Mouse (Mus musculus) heart, adult 2 months (tissue): ENCODE measurements at regions not wholly inside any gene's neighbourhood (a gene's known extent, or its start where the extent isn't known, plus 50 kb on each side); places are given as distances from the start of the nearest gene placed in this dataset.
A peak's percentile ranks its signal among the peaks of the same experiment; 100 is the strongest.

Experiments
- DNase-seq, 2 experiments: peaks; one replicate each; pipeline ENCODE4 v3.0.0; 2021
- H3K27ac ChIP-seq: fragments of 200-600 bp; 2 replicates; pipeline ENCODE4 v1.8.1; 2022
- H3K27me3 ChIP-seq: fragments of 200-500 bp; 2 replicates; pipeline ENCODE4 v1.6.1; 2012; ENCODE audit warnings: mild to moderate bottlenecking, low read length, inconsistent platforms, mixed read lengths; ENCODE audit not compliant: control insufficient read depth, insufficient read depth
- H3K36me3 ChIP-seq: fragments of 200-500 bp; 2 replicates; pipeline ENCODE4 v1.6.1; 2012; ENCODE audit warnings: low read length, inconsistent platforms; ENCODE audit not compliant: control insufficient read depth, insufficient read depth
- H3K4me1 ChIP-seq: fragments of 200-500 bp; 2 replicates; pipeline ENCODE4 v1.6.1; 2011; ENCODE audit warnings: low read length; ENCODE audit not compliant: control insufficient read depth, insufficient read depth
- H3K4me3 ChIP-seq: fragments of 200-600 bp; 2 replicates; pipeline ENCODE4 v1.8.1; 2022
- H3K79me2 ChIP-seq: fragments of 200-500 bp; replicated peaks from 2 replicates; pipeline ENCODE4 v1.6.1; 2012; ENCODE audit warnings: mild to moderate bottlenecking, inconsistent platforms, low read length, moderate library complexity, mixed read lengths; ENCODE audit not compliant: control insufficient read depth, insufficient read depth
- H3K9ac ChIP-seq: fragments of 200-500 bp; 2 replicates; pipeline ENCODE4 v1.6.1; 2012; ENCODE audit warnings: low read depth, mild to moderate bottlenecking, control low read depth, inconsistent platforms, low read length, mixed read lengths
- CTCF ChIP-seq: fragments of 200-600 bp; IDR thresholded peaks from 2 replicates; pipeline ENCODE4 v1.8.1; 2022; ENCODE audit warnings: antibody characterized with exemption, mild to moderate bottlenecking, moderate library complexity
- EP300 ChIP-seq: fragments of 200-500 bp; IDR thresholded peaks from 2 replicates; pipeline ENCODE4 v1.6.1; 2011; ENCODE audit warnings: low read depth, low read length, control low read depth; ENCODE audit not compliant: insufficient read depth
- POLR2A ChIP-seq: fragments of 200-500 bp; IDR thresholded peaks from 2 replicates; pipeline ENCODE4 v1.6.1; 2011; ENCODE audit warnings: mild to moderate bottlenecking, low read depth, low read length, control low read depth; ENCODE audit not compliant: insufficient read depth
- WGBS: fragments of 180-500 bp; shearing (Covaris S2); methylation state at CpG from one replicate; pipeline ENCODE4 v1.1.7; 2018; 5-methylcytosine and 5-hydroxymethylcytosine counted together
- intact Hi-C: fragments of 180-260 bp; cut with DNase I; formaldehyde crosslinking; loops from one replicate; pipeline ENCODE4 v1.15.1; 2025

- no peaks in the 10 kb centered on the region for H3K79me2 ChIP-seq
- no peak overlapping the region for H3K9ac ChIP-seq
- TF ChIP-seq EP300, result no peak
- no peak for TF ChIP-seq CTCF
- no peak for TF ChIP-seq POLR2A
- intact Hi-C loops, result no loop called here
- no peaks in the 10 kb centered on the region for H3K27me3 ChIP-seq
- peak overlapping the region; percentile 40 for H3K27ac ChIP-seq
- no peak overlapping the region for H3K4me3 ChIP-seq
- peaks cover 4% of the 10 kb centered on the region for H3K4me1 ChIP-seq
- 91% methylated on average over 16 of the region's 16 CpGs for WGBS
- no peaks in the 10 kb centered on the region for H3K36me3 ChIP-seq
- peak in 1 of 2 experiments; percentile 73 for DNase-seq
These were observed 68.3 kb downstream of the Zfp36l2 start for GRCm38 (mm10) chr17:84119221-84120017.

DNA sequence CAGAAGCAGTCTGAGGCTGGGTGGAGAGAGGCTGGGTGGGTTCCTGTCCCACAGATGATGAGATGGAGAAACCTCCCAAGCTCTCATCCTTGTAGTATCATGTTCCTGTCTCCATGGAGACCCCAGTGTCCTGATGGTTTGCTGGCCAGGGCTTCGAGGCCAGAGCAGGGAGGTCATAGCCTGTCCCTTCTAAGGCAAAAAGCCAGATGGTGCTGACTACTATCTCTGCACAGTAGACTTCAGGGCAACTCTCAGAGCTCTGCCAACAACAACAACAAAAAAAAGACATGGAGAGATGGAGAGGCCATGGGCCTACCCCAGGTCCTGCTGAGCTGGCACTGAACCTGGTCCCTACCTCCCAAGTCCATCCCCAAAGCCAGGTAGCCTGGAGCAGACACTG lies 69.0 kb downstream of the Zfp36l2 start:
- Histone ChIP-seq H3K36me3 (no peaks in the 10 kb centered on the region), H3K79me2 (no peaks in the 10 kb centered on the region), H3K4me3 (no peak overlapping the region), H3K27me3 (no peaks in the 10 kb centered on the region), H3K4me1 (peaks cover 7% of the 10 kb centered on the region), H3K27ac (peak overlapping the region; percentile 40), H3K9ac (no peak overlapping the region)
- WGBS, result 56% methylated on average over 1 of the region's 1 CpGs
- DNase-seq, result no peak
- no peak for TF ChIP-seq EP300
- TF ChIP-seq POLR2A, result no peak
- TF ChIP-seq CTCF, result no peak
- intact Hi-C loops, result no loop called here

- 83% methylated on average over 4 of the region's 4 CpGs for whole genome bisulfite sequencing
- intact Hi-C loops, result no loop called here
- TF ChIP-seq CTCF, result no peak
- no peak for TF ChIP-seq EP300
- no peak for TF ChIP-seq POLR2A
- no peaks in the 10 kb centered on the region for H3K79me2 ChIP-seq
- peak in 1 of 2 experiments; percentile 68 for DNase-seq
- H3K36me3 ChIP-seq, result no peaks in the 10 kb centered on the region
- H3K27me3 ChIP-seq, result no peaks in the 10 kb centered on the region
- peak overlapping the region; percentile 40 for H3K27ac ChIP-seq
- no peak overlapping the region for H3K4me3 ChIP-seq
- H3K9ac ChIP-seq, result no peak overlapping the region
- peaks cover 7% of the 10 kb centered on the region for H3K4me1 ChIP-seq
These were observed 69.5 kb downstream of the Zfp36l2 start for GRCm38 (mm10) chr17:84118271-84118670.

GRCm38 (mm10) chr17:84117756-84118155 lies 70.0 kb downstream of the Zfp36l2 start:
- 45% methylated on average over 1 of the region's 1 CpGs for WGBS
- H3K9ac ChIP-seq, result no peak overlapping the region
- no peaks in the 10 kb centered on the region for H3K79me2 ChIP-seq
- TF ChIP-seq CTCF, result no peak
- no peak for TF ChIP-seq EP300
- no peak for TF ChIP-seq POLR2A
- DNase-seq, result peak in 1 of 2 experiments; percentile 59
- H3K36me3 ChIP-seq, result no peaks in the 10 kb centered on the region
- no peaks in the 10 kb centered on the region for H3K27me3 ChIP-seq
- intact Hi-C loops, result no loop called here
- H3K4me1 ChIP-seq, result peaks cover 9% of the 10 kb centered on the region
- H3K27ac ChIP-seq, result no peak overlapping the region; the same call in 1 of the 2 replicates
- H3K4me3 ChIP-seq, result no peak overlapping the region

- Histone ChIP-seq H3K36me3 (no peaks in the 10 kb centered on the region), H3K9ac (no peak overlapping the region), H3K4me1 (peaks cover 18% of the 10 kb centered on the region), H3K27ac (no peak overlapping the region; the same call in 1 of the 2 replicates), H3K4me3 (no peak overlapping the region), H3K79me2 (no peaks in the 10 kb centered on the region), H3K27me3 (no peaks in the 10 kb centered on the region)
- DNase-seq, result peak in 1 of 2 experiments; percentile 55
- 70% methylated on average over 17 of the region's 17 CpGs for WGBS
- intact Hi-C loops, result no loop called here
- TF ChIP-seq CTCF (no peak), POLR2A (no peak), EP300 (no peak)
These were observed 71.1 kb downstream of the Zfp36l2 start for GRCm38 (mm10) chr17:84116340-84117279.
